Mouse (Mus musculus): ENCODE measurements around the gene Ggcx. TPM values are rescaled to one million over a fixed set of nuclear protein-coding genes. Genes with fewer than 3 reads are reported as not detected.

Ggcx gene
- polyA plus RNA-seq (2014; fragmentation: Illumina TruSeq; extraction: RNeasy Lipid Tissue Mini Kit (QIAGEN cat#74804); ENCODE audit: low replicate concordance) = 7.6 TPM

DNA sequence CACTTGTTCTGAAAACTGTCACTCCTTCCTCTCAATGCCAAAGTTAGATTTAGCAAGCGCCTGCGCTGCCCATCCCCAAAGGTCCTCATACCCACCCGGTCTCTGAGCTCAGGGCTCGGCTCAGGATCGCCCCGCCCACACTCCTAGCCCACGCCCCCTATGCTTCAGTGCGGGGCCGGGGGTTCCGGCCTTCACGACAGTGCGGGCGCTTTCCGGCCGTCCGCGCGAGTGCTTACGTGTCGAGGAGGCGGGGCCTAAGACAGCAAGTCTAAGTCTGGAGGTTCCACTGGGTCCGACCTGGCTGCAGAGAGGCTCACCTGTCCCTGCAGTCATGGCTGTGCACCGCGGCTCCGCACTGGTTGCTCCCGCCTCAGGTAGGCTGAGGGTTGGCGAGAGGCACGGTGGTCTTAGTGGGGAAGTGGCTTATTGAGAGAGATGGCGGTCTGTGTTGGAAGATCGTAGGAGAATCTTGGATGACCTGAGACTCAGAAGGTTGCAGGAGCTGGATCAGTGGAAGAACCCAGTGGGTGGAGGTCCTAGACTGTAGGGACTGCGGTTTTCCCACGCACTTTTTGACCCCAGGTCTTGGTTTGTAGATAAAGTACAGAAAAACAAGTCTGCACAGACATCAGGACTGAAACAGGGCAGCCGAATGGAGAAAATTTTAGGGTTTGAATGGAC lies at the start of gene Ggcx:
TSS of gene Ggcx (plus strand) at position 233 of the 681 bp plus-strand sequence.

DNA sequence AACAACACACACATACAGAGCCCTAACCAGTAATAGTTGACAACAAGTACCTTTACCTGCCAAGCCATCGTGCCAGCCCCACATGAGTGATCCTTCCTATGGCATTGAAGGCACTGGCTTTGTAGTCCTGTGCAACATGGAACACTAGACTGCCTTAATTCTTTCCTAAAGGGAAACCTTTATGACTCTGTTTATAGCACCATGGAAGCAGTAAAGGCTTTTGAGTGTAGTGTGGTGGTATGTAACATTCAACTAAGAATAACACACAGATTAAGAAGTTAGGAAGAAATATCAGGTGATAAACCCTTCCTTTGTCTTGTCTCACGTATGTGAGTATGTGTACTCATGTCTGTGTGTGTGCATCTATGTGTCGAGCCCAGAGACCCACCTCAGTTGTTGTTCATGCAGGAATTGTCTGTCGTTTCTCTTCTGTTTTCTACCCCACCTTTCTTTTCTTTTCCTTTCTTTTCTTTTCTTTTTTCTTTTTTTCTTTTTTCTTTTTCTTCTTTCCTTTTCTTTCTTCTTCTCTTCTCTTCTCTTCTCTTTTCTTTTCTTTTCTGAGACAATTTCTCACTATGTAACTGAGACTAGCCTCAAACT lies 47.2 kb upstream of the Ggcx start, which contains the start of gene Rnf181:
TSS of gene Rnf181 (minus strand) at position 113 of the 600 bp plus-strand sequence.

DNA sequence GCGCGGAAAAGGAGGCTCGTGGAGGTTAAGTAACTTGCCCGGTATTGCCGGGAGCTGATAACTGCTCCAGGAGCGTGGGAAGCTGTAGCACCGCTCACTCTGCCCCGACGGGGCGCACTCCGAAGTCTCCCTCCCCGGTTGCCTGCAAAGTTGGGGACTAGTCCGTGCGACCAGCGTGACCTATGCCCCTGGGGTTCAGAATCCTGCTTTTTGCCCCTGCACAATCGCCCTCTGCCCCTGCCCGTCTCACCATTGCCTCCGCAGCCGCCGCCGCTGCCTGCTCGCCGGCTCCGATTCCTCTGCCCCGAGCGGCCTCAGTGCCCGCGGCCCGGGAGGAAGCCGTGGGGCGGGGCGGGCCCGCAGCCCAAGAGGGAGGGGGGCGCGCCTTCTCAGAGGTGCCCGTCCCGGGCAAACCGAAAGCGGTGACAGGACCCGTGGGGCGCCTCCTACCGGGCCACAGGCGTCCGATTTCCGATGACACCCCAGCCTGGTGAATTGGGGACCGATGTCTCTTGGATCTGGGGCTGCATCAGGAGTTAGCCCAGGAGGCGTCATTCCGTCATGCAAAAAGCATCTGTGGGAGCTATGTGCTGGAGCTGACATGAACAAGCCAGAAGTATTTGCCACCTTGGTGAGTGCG lies 33.9 kb upstream of the Ggcx start, which contains the start of gene Vamp5:
TSS of gene Vamp5 (minus strand) at position 338 of the 640 bp plus-strand sequence.

DNA sequence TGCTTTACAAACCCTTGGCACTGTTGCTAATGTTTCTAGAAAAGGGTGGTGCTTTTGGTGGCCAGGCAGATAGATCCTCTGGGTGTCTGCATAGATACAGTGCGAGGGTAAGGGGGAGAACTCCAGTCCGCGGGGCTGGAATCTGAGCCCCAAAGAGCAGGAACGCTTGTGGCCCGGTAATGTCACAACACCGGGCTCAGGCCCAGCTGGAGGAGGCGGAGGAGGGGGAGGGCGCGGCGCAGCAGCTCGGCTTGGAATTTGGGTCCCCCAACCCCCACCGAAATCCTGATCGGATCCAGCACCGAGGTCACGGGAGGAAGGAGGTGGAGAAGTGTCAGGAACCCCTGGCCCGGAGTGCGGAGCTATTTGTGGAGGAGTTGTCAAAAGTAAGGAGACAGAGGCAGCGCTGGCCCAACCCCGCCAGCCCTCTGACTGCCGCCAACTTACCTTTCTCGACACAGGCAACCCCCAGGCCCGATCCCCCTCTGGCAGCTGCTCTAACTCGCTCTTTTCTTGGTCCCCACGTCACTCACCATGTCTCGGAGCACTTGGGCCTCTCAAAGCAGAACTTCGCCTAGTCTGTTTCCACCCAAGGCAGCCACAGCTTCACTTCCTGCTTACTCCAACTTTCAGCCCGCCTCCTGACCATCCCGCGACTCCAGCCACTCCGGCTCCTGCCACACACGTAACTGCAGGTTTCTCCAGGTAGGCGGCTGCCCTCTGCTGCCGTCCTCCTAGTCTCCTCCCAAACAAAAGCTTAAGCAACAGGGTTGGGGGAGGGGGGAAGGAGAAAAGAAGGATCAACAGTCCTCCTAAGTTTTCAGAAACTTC lies 24.0 kb upstream of the Ggcx start, which contains the start of gene Vamp8:
TSS of gene Vamp8 (minus strand) at position 763 of the 831 bp plus-strand sequence.

DNA sequence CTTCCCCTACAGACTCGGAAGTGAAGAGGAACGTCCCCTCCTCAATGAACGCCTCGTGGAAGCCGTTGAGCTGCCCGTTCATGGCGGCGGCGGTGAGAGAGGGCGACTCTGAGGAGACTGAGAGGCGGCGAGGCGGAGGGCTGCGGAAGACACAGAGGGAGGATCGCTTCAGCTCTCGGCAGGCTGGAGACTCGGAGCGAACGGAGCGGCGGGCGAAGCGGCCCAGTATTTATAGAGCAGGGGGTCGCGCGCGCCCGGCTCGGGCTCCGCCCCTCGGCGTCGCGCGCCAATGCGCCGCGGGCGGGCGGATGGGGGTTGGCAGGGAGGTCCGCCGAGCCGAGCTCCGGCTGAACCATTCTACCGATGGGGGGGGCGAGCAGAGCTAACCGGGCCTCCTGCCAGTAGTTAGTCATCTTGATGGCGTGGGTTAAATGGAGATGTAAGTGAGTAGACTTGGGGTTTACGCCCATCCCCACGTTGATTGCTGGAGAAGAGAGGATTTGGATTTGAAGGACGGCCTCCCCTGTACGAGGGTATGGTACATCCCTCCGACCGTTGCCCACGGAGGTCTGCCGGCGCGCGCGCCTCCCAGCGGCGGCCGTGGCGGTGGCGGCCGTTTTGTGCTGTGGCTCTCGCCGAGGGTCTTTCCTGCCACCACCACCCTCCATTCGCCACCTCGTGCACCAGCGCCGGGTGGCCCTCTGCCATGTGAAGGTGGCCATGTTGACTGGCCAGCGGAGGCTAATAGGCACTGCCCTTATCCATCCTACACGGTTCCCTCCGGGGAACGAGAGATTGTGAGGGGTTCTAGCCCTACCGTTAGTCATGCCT lies 25.5 kb downstream of the Ggcx start, which contains the start of gene Mat2a:
TSS of gene Mat2a (minus strand) at position 204 of the 831 bp plus-strand sequence.

Other genes starting within 250 kb of the Ggcx start
- not detected for gene Atoh8, start 178.7 kb upstream of the Ggcx start, polyA plus RNA-seq (2014; fragmentation: Illumina TruSeq; extraction: RNeasy Lipid Tissue Mini Kit (QIAGEN cat#74804); ENCODE audit: low replicate concordance)
- gene Sftpb, start 109.7 kb upstream of the Ggcx start, polyA plus RNA-seq (2014; fragmentation: Illumina TruSeq; extraction: RNeasy Lipid Tissue Mini Kit (QIAGEN cat#74804); ENCODE audit: low replicate concordance) = not detected
- 43.6 TPM for gene Usp39, start 69.1 kb upstream of the Ggcx start, polyA plus RNA-seq (2014; fragmentation: Illumina TruSeq; extraction: RNeasy Lipid Tissue Mini Kit (QIAGEN cat#74804); ENCODE audit: low replicate concordance)
- 57.5 TPM for gene 0610030E20Rik, start 67.0 kb upstream of the Ggcx start, polyA plus RNA-seq (2014; fragmentation: Illumina TruSeq; extraction: RNeasy Lipid Tissue Mini Kit (QIAGEN cat#74804); ENCODE audit: low replicate concordance)
- 0.67 TPM for gene Tmem150a, start 58.9 kb upstream of the Ggcx start, polyA plus RNA-seq (2014; fragmentation: Illumina TruSeq; extraction: RNeasy Lipid Tissue Mini Kit (QIAGEN cat#74804); ENCODE audit: low replicate concordance)
- 189 TPM for gene Rnf181, start 47.4 kb upstream of the Ggcx start, polyA plus RNA-seq (2014; fragmentation: Illumina TruSeq; extraction: RNeasy Lipid Tissue Mini Kit (QIAGEN cat#74804); ENCODE audit: low replicate concordance)
- gene Vamp5, start 33.8 kb upstream of the Ggcx start, polyA plus RNA-seq (2014; fragmentation: Illumina TruSeq; extraction: RNeasy Lipid Tissue Mini Kit (QIAGEN cat#74804); ENCODE audit: low replicate concordance) = 0.26 TPM
- gene Vamp8, start 23.6 kb upstream of the Ggcx start, polyA plus RNA-seq (2014; fragmentation: Illumina TruSeq; extraction: RNeasy Lipid Tissue Mini Kit (QIAGEN cat#74804); ENCODE audit: low replicate concordance) = 93.1 TPM
- gene Mat2a, start 25.2 kb downstream of the Ggcx start, polyA plus RNA-seq (2014; fragmentation: Illumina TruSeq; extraction: RNeasy Lipid Tissue Mini Kit (QIAGEN cat#74804); ENCODE audit: low replicate concordance) = 279 TPM
- gene Sh2d6, start 107.4 kb downstream of the Ggcx start, polyA plus RNA-seq (2014; fragmentation: Illumina TruSeq; extraction: RNeasy Lipid Tissue Mini Kit (QIAGEN cat#74804); ENCODE audit: low replicate concordance) = 0.41 TPM
- not detected for gene Capg, start 130.1 kb downstream of the Ggcx start, polyA plus RNA-seq (2014; fragmentation: Illumina TruSeq; extraction: RNeasy Lipid Tissue Mini Kit (QIAGEN cat#74804); ENCODE audit: low replicate concordance)
- 13.5 TPM for gene Elmod3, start 184.1 kb downstream of the Ggcx start, polyA plus RNA-seq (2014; fragmentation: Illumina TruSeq; extraction: RNeasy Lipid Tissue Mini Kit (QIAGEN cat#74804); ENCODE audit: low replicate concordance)
- gene Retsat, start 184.2 kb downstream of the Ggcx start, polyA plus RNA-seq (2014; fragmentation: Illumina TruSeq; extraction: RNeasy Lipid Tissue Mini Kit (QIAGEN cat#74804); ENCODE audit: low replicate concordance) = 47.4 TPM
- gene Tgoln1, start 202.7 kb downstream of the Ggcx start, polyA plus RNA-seq (2014; fragmentation: Illumina TruSeq; extraction: RNeasy Lipid Tissue Mini Kit (QIAGEN cat#74804); ENCODE audit: low replicate concordance) = 262 TPM

Data from small intestine, adult 10 weeks (tissue).